Mouse (Mus musculus) heart, postnatal 0 days (tissue): ENCODE data around the gene Borcs6.

Experiments used
- CTCF ChIP-seq: IDR thresholded peaks from 2 replicates; pipeline ENCODE4 v1.5.1; 2016; ENCODE audit warnings: antibody characterized with exemption, control low read depth, low read depth
- EP300 ChIP-seq: IDR thresholded peaks from 2 replicates; pipeline ENCODE4 v1.6.1; 2016; ENCODE audit warnings: antibody characterized with exemption, low read depth

GRCm38 (mm10) chr11:69066956-69067355 lies 7.4 kb downstream of the Borcs6 start:
- TF ChIP-seq CTCF, result peak; percentile 87
- no peak for TF ChIP-seq EP300
